Mouse (Mus musculus) ES-Bruce4 (cell line): Measurements from ENCODE around the gene Cd81. TPM values are rescaled to one million over a fixed set of nuclear protein-coding genes. Genes with fewer than 3 reads are reported as not detected.

ENCODE experiments used
- H3K27ac ChIP-seq: 2 replicates; pipeline ENCODE4 v1.5.1; 2012; ENCODE audit warnings: low read length, inconsistent platforms; ENCODE audit not compliant: insufficient read depth
- H3K27me3 ChIP-seq: 2 replicates; pipeline ENCODE4 v1.6.1; 2012; ENCODE audit warnings: mild to moderate bottlenecking, low read length, inconsistent platforms; ENCODE audit not compliant: control insufficient read depth, poor library complexity, insufficient read depth, severe bottlenecking
- H3K36me3 ChIP-seq: 2 replicates; pipeline ENCODE4 v1.6.1; 2012; ENCODE audit warnings: inconsistent platforms, mild to moderate bottlenecking, low read length, moderate library complexity; ENCODE audit not compliant: control insufficient read depth, poor library complexity, insufficient read depth, severe bottlenecking
- H3K4me1 ChIP-seq: one replicate; pipeline ENCODE4 v1.8.1; 2011; ENCODE audit warnings: low read length; ENCODE audit not compliant: control insufficient read depth, insufficient read depth
- H3K4me3 ChIP-seq: 2 replicates; pipeline ENCODE4 v1.5.1; 2011; ENCODE audit warnings: low read depth, mild to moderate bottlenecking, low read length
- H3K9ac ChIP-seq: 2 replicates; pipeline ENCODE4 v1.6.1; 2012; ENCODE audit warnings: low read depth, mild to moderate bottlenecking, inconsistent platforms; ENCODE audit not compliant: poor library complexity, severe bottlenecking
- H3K9me3 ChIP-seq: replicated peaks from 2 replicates; pipeline ENCODE4 v1.6.1; 2012; ENCODE audit warnings: mild to moderate bottlenecking, low read length, inconsistent platforms; ENCODE audit not compliant: control insufficient read depth, poor library complexity, insufficient read depth, severe bottlenecking
- CTCF ChIP-seq: IDR thresholded peaks from one replicate; pipeline ENCODE4 v1.8.1; 2011; ENCODE audit warnings: low read depth, low read length
- EP300 ChIP-seq: IDR thresholded peaks from 2 replicates; pipeline ENCODE4 v1.6.1; 2011; ENCODE audit warnings: low read depth, low read length; ENCODE audit not compliant: insufficient read depth
- POLR2A ChIP-seq: IDR thresholded peaks from one replicate; pipeline ENCODE4 v1.8.1; 2011; ENCODE audit warnings: low read length; ENCODE audit not compliant: insufficient read depth
- polyA plus RNA-seq: library from polyadenylated mRNA; stranded (reverse); fragments of >200 nt; gene quantifications from 2 replicates; pipeline ENCODE4 v1.2.4, GENCODE M21; 2011; ENCODE audit warnings: low read depth; ENCODE audit not compliant: missing spikeins, insufficient read depth, insufficient read length

Cd81 gene
- polyA plus RNA-seq, 1 experiment, result 392 TPM

DNA sequence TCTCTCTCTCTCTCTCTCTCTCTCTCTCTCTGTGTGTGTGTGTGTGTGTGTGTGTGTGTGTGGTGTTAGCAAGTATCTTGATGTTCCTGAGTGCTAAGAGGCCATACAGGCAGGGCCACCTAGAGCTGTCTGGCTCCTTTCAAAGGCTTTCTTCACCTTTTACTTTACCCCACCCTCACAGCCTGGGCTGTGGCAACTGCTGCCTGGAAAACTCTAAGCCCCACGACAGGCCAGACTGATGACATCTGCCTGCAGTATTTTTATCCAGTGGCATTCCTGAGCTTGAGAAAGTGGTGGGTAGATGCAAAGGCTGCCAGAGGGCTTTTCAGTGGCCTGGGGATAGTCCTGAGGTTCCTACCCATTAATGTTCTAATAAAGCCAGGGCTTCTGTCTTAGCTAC lies 59.9 kb downstream of the Cd81 start:
- TF ChIP-seq CTCF, result no peak
- no peak for TF ChIP-seq EP300
- no peak for TF ChIP-seq POLR2A
- Histone ChIP-seq H3K9me3 (no peaks in the 10 kb centered on the region), H3K4me1 (peaks cover 3% of the 10 kb centered on the region), H3K27ac (no peak overlapping the region), H3K9ac (no peak overlapping the region), H3K4me3 (no peak overlapping the region), H3K27me3 (no peaks in the 10 kb centered on the region), H3K36me3 (no peaks in the 10 kb centered on the region)

DNA sequence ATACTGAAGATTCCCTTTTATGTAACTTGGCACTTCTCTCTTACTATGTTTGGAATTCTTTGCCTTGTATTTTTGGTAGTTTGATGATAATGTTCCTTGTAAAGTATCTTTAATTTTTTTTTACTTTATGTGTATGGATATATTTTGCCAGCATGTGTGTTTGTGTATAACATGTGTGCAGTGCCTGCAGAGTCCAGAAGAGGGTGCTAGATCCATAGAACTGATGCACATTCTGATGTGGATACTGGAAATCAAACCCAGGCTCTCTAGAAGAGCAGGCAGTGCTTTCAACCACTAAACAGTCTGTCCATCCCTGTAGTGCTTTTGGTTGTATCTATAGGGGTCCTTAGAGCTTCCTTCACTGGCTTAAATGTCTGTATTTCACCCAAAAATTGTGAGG lies 62.2 kb downstream of the Cd81 start:
- TF ChIP-seq POLR2A (no peak), CTCF (peak; percentile 32)
- no peak overlapping the region for H3K4me3 ChIP-seq
- no peaks in the 10 kb centered on the region for H3K9me3 ChIP-seq
- no peak overlapping the region for H3K27ac ChIP-seq
- no peak overlapping the region for H3K9ac ChIP-seq
- H3K36me3 ChIP-seq, result no peaks in the 10 kb centered on the region
- no peaks in the 10 kb centered on the region for H3K27me3 ChIP-seq
- peaks cover 12% of the 10 kb centered on the region for H3K4me1 ChIP-seq

DNA sequence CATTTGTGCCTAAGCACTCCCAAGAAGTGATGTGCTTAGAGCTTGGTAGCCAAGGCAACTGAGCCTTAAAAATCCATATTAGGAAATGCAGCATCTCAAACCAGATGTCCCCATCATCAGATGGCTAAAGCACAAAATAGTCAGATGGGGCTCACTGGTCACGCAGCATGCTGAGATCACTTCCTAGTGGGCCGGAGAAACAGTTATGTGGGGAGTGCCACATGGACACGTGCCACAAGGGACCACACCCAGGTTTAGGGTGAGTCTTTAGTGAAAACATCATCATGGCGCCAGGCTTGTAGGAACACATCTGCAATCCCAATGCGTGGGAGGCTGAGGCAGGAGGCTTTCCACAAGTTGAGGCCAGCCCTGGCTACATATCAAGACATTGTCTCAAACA lies 64.0 kb downstream of the Cd81 start:
- peaks cover 21% of the 10 kb centered on the region for H3K4me1 ChIP-seq
- no peaks in the 10 kb centered on the region for H3K27me3 ChIP-seq
- TF ChIP-seq EP300 (no peak), CTCF (no peak), POLR2A (no peak)
- no peak overlapping the region for H3K9ac ChIP-seq
- H3K36me3 ChIP-seq, result no peaks in the 10 kb centered on the region
- no peaks in the 10 kb centered on the region for H3K9me3 ChIP-seq
- no peak overlapping the region for H3K27ac ChIP-seq
- H3K4me3 ChIP-seq, result no peak overlapping the region

Other genes starting within 250 kb of the Cd81 start
- gene Th, start 121.6 kb upstream of the Cd81 start, polyA plus RNA-seq, result not detected in 2 replicates
- gene Ascl2, start 83.5 kb upstream of the Cd81 start, polyA plus RNA-seq, result 1.9 and 2.2 TPM in 2 replicates
- not detected in 2 replicates for gene Tspan32, start 47.7 kb upstream of the Cd81 start, polyA plus RNA-seq
- 18.2 and 21.0 TPM in 2 replicates for gene Tssc4, start 16.5 kb downstream of the Cd81 start, polyA plus RNA-seq
- gene Trpm5, start 41.9 kb downstream of the Cd81 start, polyA plus RNA-seq, result not detected in 2 replicates
- not detected in 2 replicates for gene Kcnq1, start 53.6 kb downstream of the Cd81 start, polyA plus RNA-seq